8 mouse cellular contexts compared by ENCODE assay signal in the genomic region with DNA sequence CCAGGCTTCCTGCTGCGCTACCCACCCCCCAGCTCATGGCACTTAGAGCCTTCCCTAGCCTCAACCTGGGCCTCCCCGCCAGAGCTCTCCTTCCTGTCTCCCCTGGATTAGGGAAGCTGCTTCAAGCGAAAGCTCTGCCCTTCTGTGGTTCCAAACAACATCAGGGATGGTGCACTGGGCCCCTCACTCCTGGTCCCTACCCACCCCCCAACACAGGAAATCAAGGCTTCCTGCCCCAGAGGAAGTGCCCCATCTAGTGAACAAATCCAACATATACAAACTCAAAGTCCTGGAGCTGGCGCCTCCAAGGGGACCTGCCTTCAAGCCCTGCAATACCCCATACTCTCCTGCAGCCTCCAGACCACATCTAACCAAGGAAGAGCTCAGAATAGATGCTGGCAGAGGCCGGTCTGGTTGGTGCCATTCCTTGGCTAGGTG. TPM values are rescaled to one million over a fixed set of nuclear protein-coding genes. Genes with fewer than 3 reads are reported as not detected.
DNase-seq lines count a peak whose midpoint lies in the region; ATAC-seq and TF ChIP-seq lines count a peak whose summit lies in the region.

No protein-coding gene starts in this region.

- peak overlapping the region; percentile 85 for H3K4me3 ChIP-seq in gastrocnemius, adult 2 months
- no peak overlapping the region for H3K4me3 ChIP-seq in forebrain, embryonic 16.5 days (replicated peaks; ENCODE audit: low read length)
- no peak overlapping the region for H3K4me3 ChIP-seq in intestine, postnatal 0 days (ENCODE audit: low read depth, low read length)

- intact Hi-C loops in gastrocnemius, adult 2 months (cut with DNase I), result no loop called here

- H3K36me3 ChIP-seq in forebrain, embryonic 16.5 days (ENCODE audit: control insufficient read depth, insufficient read depth), result no peaks in the 10 kb centered on the region
- no peaks in the 10 kb centered on the region for H3K36me3 ChIP-seq in intestine, postnatal 0 days (ENCODE audit: control insufficient read depth, insufficient read depth)

- no peak overlapping the region for H3K9ac ChIP-seq in forebrain, embryonic 16.5 days (replicated peaks; ENCODE audit: low read depth, low read length)
- H3K9ac ChIP-seq in intestine, postnatal 0 days (ENCODE audit: low read depth, low read length), result 0 out of 2 replicates have a peak overlapping the region, but pooled peaks have one; percentile 3

- no peaks in the 10 kb centered on the region for H3K27me3 ChIP-seq in forebrain, embryonic 16.5 days (replicated peaks; ENCODE audit: control insufficient read depth, insufficient read depth, low read length)
- H3K27me3 ChIP-seq in intestine, postnatal 0 days (replicated peaks; ENCODE audit: control insufficient read depth, insufficient read depth, low read length), result no peaks in the 10 kb centered on the region

- peaks cover 60% of the 10 kb centered on the region for H3K4me1 ChIP-seq in forebrain, embryonic 16.5 days (replicated peaks; ENCODE audit: control insufficient read depth, insufficient read depth, low read length)
- H3K4me1 ChIP-seq in intestine, postnatal 0 days (replicated peaks; ENCODE audit: control insufficient read depth, insufficient read depth, low read length), result no peaks in the 10 kb centered on the region

- H3K4me2 ChIP-seq in forebrain, embryonic 16.5 days (ENCODE audit: low read length), result peak overlapping the region; percentile 78
- peak overlapping the region; percentile 91 for H3K4me2 ChIP-seq in intestine, postnatal 0 days (replicated peaks; ENCODE audit: low read depth)

- H3K27ac ChIP-seq in gastrocnemius, adult 2 months, result peak overlapping the region; percentile 89
- no peak overlapping the region for H3K27ac ChIP-seq in forebrain, embryonic 16.5 days (ENCODE audit: low read length)
- peak overlapping the region; percentile 42 for H3K27ac ChIP-seq in intestine, postnatal 0 days (ENCODE audit: low read depth, low read length)

- 73% methylated on average over 5 of the region's 5 CpGs for WGBS in forebrain, embryonic 16.5 days
- WGBS in intestine, postnatal 0 days, result 68% methylated on average over 5 of the region's 5 CpGs

- peak; percentile 25; the same call in 1 of the 2 replicates for TF ChIP-seq CTCF in gastrocnemius, adult 2 months (IDR thresholded peaks at IDR 0.05)
- peak; percentile 50 for TF ChIP-seq CTCF in intestine, postnatal 0 days (IDR thresholded peaks at IDR 0.05; ENCODE audit: low read depth)

- no peak for ATAC-seq in forebrain, embryonic 16.5 days
- ATAC-seq in intestine, postnatal 0 days, result no peak

- peak; percentile 39 for DNase-seq in gastrocnemius, adult 2 months
- no peak for DNase-seq in gastrocnemius, postnatal 10 days
- peak; percentile 79 for DNase-seq in lung, postnatal 25 days (ENCODE audit: low spot score)
- no peak for DNase-seq in frontal cortex, postnatal 25 days (ENCODE audit: low spot score in 2 of 2)
- no peak for DNase-seq in left cerebral cortex, adult 11 months (ENCODE audit: low spot score)
- DNase-seq in frontal cortex, postnatal 14 days (ENCODE audit: low spot score in 2 of 2), result no peak

- H3K9me3 ChIP-seq in forebrain, embryonic 16.5 days (ENCODE audit: control insufficient read depth, low read length), result no peaks in the 10 kb centered on the region
- no peaks in the 10 kb centered on the region for H3K9me3 ChIP-seq in intestine, postnatal 0 days (ENCODE audit: control insufficient read depth)

RNA-seq across cellular contexts. Expression of a gene that starts 15.4 kb away (rescaled TPM):
- 10 to 100 TPM; 10.2 to 11.6 TPM for total RNA-seq in gastrocnemius, adult 2 months (2021)
- 10 to 100 TPM; 24.5 to 40.3 TPM for total RNA-seq in gastrocnemius, postnatal 10 days (2021)
- polyA plus RNA-seq in forebrain, embryonic 16.5 days (2015; fragmentation: Nextera tagmentation; extraction: Ambion mirVana), result 21.7 and 31.1 TPM in 2 replicates
- polyA plus RNA-seq in intestine, postnatal 0 days (2015; fragmentation: Nextera tagmentation; extraction: Ambion mirVana), result 7.8 and 9.2 TPM in 2 replicates

RNA-seq across cellular contexts. Expression of a gene that starts 50.6 kb away (rescaled TPM):
- 10 to 100 TPM; 44.5 to 47.1 TPM for total RNA-seq in gastrocnemius, adult 2 months (2021)
- 10 to 100 TPM; 34.5 to 42.6 TPM for total RNA-seq in gastrocnemius, postnatal 10 days (2021)
- polyA plus RNA-seq in forebrain, embryonic 16.5 days (2015; fragmentation: Nextera tagmentation; extraction: Ambion mirVana), result 72.9 and 78.2 TPM in 2 replicates
- 23.1 and 24.3 TPM in 2 replicates for polyA plus RNA-seq in intestine, postnatal 0 days (2015; fragmentation: Nextera tagmentation; extraction: Ambion mirVana)

Comparison
In these comparisons a context has a peak if more than half of its experiments do, and no peak if none do; other contexts are left out.
1. DNase-seq: peak in gastrocnemius, adult 2 months (single experiment) and lung, postnatal 25 days (single experiment); none in gastrocnemius, postnatal 10 days (single experiment), frontal cortex, postnatal 25 days (0 of 2), left cerebral cortex, adult 11 months (single experiment) and frontal cortex, postnatal 14 days (0 of 2).